Mouse (Mus musculus): ENCODE results near the gene Psmb1.
"Not testable (repeated sequence)": the region's sequence is repeated elsewhere in the genome, so short reads cannot be mapped to it uniquely, and the experiment has no call there.

The Psmb1 gene

DNA sequence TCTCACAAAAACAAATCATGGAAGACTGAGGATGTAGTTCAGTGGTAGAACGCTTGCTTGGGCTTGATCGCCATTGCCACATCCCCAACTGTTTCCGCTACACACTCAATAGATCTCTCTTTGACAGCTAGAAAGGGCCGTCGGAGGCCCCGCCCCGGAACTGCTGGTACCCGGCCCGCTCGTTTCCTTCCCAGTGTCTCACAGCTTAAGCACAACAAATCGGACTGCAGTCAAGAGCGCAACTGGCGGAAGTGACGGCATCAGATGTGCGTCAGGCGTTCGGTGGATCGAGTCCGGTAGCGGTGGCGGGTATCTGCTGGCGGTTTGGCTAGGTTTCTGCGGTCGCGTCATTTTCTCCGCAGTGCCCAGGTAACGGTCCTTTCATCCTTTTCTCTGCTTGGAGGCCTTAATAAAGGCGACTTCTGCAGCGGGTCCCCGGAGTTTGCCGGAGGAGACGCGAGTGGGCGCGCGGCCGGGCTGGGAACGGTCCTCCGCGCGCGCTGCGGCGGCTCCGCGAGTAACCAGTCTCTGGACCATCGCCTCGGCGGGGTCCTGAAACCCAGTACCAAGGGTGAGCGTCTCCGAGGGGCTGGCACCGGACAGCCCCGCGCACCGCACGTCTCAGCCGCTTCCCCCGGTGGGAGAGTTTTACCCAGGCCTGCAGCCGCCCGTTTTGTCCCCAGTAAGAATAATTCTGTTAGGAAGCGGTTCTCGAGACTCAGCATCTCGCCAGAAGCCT, at the start of gene Psmb1, which contains the start of gene Tbp:
Psmb1 (minus strand) TSS at position 96 of the 739 bp plus-strand sequence.
Tbp (plus strand) TSS at position 233 of the 739 bp plus-strand sequence.
- peak; percentile 97 for DNase-seq (ENCODE audit: low read depth, low spot score)

GRCm38 (mm10) chr17:15546440-15546839, 46.9 kb upstream of the Psmb1 start:
- no peak for DNase-seq (ENCODE audit: low read depth, low spot score)

GRCm38 (mm10) chr17:15543868-15544267, 44.3 kb upstream of the Psmb1 start:
- not testable (repeated sequence) for DNase-seq (ENCODE audit: low read depth, low spot score)

- DNase-seq (ENCODE audit: low read depth, low spot score): no peak
Observed at GRCm38 (mm10) chr17:15540309-15540708, 40.8 kb upstream of the Psmb1 start.

GRCm38 (mm10) chr17:15536457-15536904, 36.9 kb upstream of the Psmb1 start:
- DNase-seq (ENCODE audit: low read depth, low spot score): no peak

- no peak for DNase-seq (ENCODE audit: low read depth, low spot score)
Observed at GRCm38 (mm10) chr17:15535943-15536342, 36.4 kb upstream of the Psmb1 start.

- DNase-seq (ENCODE audit: low read depth, low spot score): no peak
Observed at GRCm38 (mm10) chr17:15535162-15535800, 35.7 kb upstream of the Psmb1 start.

GRCm38 (mm10) chr17:15530141-15530540, 30.6 kb upstream of the Psmb1 start:
- DNase-seq (ENCODE audit: low read depth, low spot score): no peak

- no peak for DNase-seq (ENCODE audit: low read depth, low spot score)
Observed at GRCm38 (mm10) chr17:15528887-15529286, 29.3 kb upstream of the Psmb1 start.

DNA sequence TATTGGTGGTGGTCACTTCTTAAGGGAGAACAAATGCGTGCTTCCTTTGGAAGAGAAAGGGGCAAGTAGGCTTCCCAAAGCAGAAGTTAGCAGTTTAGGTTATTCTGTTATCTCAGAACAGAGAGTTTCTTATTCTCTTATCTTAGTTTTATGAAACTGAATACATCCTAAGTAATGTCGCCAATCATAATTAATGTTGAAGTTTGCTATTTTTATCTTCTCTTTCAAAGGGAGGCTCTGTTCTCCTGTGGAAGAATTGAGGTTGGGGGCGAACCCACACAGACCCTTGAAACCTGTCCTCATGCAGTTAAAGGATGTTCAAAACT, 28.2 kb upstream of the Psmb1 start:
- no peak for DNase-seq (ENCODE audit: low read depth, low spot score)

DNA sequence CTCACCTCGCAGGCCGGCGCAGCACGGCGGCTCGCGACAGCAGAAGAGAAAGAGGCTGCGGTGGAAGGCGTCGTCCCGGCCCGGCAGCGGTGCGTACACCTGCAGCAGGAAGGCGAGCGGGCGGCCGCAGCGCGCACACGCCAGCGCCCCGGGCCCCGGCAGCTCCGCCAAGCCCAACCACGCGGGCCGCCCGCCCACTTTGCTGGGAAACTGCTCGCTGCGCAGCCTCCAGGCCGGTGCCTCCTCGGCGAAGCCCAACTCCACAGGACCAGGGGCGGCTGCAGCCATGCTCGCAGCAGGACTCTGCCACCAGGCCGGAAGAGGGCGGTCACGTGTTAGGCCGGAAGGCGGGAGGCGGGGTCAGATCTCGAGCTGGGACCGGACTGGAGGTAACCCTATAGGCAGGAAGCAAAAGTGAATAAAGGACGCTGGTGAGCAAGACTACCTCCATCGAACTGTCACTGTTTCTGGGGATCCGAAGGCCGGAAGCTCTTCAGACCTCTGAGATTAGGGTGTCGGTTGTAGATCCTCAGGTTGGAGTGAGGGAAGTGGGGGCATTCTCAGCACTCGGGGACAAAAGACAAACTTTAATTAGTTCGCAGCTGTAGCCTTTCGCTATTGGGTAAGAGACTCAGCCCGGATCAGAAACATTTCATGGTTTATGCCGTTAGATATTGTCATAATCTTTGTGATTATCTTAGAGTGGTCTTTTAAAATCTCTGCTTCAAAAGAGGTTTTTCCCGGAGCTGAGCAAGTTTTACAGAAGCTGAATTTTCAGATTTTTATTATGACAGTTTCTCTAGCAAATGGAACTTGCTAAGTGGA, 27.6 kb upstream of the Psmb1 start, which contains the start of gene Pdcd2:
Pdcd2 (minus strand) TSS at position 316 of the 825 bp plus-strand sequence.
- peak; percentile 84 for DNase-seq (ENCODE audit: low read depth, low spot score)

GRCm38 (mm10) chr17:15526304-15526703, 26.8 kb upstream of the Psmb1 start:
- DNase-seq (ENCODE audit: low read depth, low spot score): no peak

GRCm38 (mm10) chr17:15518766-15519165, 19.2 kb upstream of the Psmb1 start:
- DNase-seq (ENCODE audit: low read depth, low spot score): no peak

DNA sequence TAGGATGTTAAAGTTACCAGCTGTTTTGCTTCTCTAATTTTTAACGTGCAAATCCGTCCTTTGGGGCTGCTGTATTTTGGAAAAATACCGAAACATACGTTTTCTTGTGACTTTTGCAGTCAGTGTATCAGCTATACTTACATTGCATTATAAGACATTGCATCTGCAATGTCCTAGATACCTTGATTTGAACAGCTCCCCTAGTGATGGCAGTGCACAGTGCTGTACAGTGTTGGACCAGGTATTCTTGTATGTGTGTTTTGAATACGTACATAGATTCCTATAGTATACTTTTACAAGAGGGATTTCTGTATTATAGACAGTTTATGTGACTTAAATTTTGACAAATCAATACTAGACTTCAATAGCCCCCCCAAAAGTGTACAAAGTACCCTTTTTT, 18.6 kb upstream of the Psmb1 start:
- no peak for DNase-seq (ENCODE audit: low read depth, low spot score)

- DNase-seq (ENCODE audit: low read depth, low spot score): no peak
Observed at GRCm38 (mm10) chr17:15517776-15518175, 18.2 kb upstream of the Psmb1 start.

- no peak for DNase-seq (ENCODE audit: low read depth, low spot score)
Observed at GRCm38 (mm10) chr17:15510694-15511093, 11.1 kb upstream of the Psmb1 start.

- no peak for DNase-seq (ENCODE audit: low read depth, low spot score)
Observed at GRCm38 (mm10) chr17:15498753-15499113, 818 bp downstream of the Psmb1 start.

DNA sequence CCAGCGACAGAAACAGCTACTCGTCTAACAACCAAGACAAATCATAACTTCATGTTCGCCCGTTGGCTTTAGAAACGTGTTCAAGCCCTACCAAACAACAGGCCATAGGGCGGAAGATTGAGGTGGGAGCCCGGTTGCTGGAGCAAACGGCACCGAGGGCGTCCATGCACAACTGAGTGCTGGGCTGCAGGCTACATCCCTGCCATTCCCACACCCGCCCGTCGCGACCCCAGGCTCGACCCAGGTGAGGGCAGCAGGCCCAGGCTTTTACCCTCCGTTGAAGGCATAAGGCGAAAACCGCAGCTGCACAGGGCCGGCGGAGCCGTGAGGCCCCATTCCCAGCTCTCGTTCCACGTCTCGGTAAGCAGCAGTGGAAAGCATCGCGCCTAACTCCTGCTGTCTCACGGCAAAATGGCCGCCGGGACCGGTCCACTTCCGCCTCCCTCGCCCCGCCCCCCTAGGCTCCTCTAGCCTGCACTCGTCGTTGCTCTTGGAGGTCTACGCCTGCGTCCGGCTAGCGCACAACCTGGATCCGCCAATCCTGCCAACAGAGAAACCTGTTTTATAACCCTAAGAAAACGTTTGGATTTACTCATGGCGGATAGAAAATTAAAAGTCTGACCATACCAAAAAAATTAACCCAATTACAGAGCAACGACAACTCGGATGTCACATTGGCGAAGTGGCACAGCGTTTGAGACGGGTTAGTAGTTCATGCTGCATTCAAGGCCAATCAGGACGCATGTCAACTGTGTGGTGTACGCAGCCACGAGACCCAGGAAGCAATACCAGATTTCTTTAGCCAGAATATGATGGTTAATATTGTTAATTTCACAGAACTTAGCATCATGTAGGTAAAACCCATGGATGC, 1.4 kb downstream of the Psmb1 start:
- DNase-seq (ENCODE audit: low read depth, low spot score): peak; percentile 87

DNA sequence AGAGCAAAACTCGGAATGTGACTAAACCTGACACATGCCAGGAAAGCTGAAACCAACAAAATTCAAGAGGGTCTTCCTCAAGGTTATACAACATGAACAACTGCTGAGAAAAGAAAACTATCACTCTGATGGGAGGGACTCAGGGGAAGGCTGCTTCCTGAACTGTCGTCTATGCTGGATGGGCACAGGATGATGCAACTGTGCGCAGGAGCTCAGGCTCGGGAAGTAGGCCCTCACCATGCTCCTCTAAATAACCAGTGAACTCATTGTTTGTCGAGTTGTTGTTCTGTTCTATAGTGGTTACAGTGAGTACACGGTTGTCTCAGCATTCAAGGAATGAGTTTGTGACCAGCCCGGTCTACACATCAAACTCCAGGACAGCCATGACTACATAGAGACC, 9.0 kb downstream of the Psmb1 start:
- no peak for DNase-seq (ENCODE audit: low read depth, low spot score)

GRCm38 (mm10) chr17:15472671-15473070, 26.9 kb downstream of the Psmb1 start:
- DNase-seq (ENCODE audit: low read depth, low spot score): no peak

GRCm38 (mm10) chr17:15467669-15468068, 31.9 kb downstream of the Psmb1 start:
- DNase-seq (ENCODE audit: low read depth, low spot score): peak; percentile 75

Measured in retina, postnatal 7 days (tissue).